Mouse (Mus musculus) left cerebral cortex, adult 6 months (tissue): Measurements from ENCODE around the gene Rprd2. TPM values are rescaled to one million over a fixed set of nuclear protein-coding genes. Genes with fewer than 3 reads are reported as not detected.

Source experiments
- long read RNA-seq, 2 experiments: library from polyadenylated mRNA; unstranded; transcript quantifications; one replicate each; pipeline ENCODE4 v2.0.0; 2019 to 2020
- polyA plus RNA-seq: library from polyadenylated mRNA; unstranded; fragments of <200 nt; fragmentation: Nextera tagmentation; gene quantifications from 2 replicates; pipeline ENCODE4 v1.2.3, GENCODE M21; 2021

Rprd2 gene
- 29.7 and 41.0 TPM in 2 replicates for polyA plus RNA-seq
- long read RNA-seq, experiment 1, transcript Rprd2-202 (9 exons, 3,298 nt) = major isoform, 18 of 47 reads
- long read RNA-seq, experiment 1, partial matches to known transcripts = 5 of 47 reads
- long read RNA-seq, experiment 1, other reads (novel, unspliced or antisense) = 24 of 47 reads
- long read RNA-seq, experiment 2, partial matches to known transcripts = 3 of 15 reads
- long read RNA-seq, experiment 2, other reads (novel, unspliced or antisense) = 9 of 15 reads

GRCm38 (mm10) chr3:95818571-95819288 is at the start of gene Rprd2:
Gene Rprd2 (minus strand): TSS chr3:95818863.

GRCm38 (mm10) chr3:95855502-95856089 is 36.9 kb upstream of the Rprd2 start, which contains the start of gene Prpf3:
Gene Prpf3 (minus strand): TSS chr3:95855885.

GRCm38 (mm10) chr3:95760106-95760505 is 58.6 kb downstream of the Rprd2 start, which contains the start of gene Tars2:
Gene Tars2 (minus strand): TSS chr3:95760206.

GRCm38 (mm10) chr3:95739353-95740104 is 79.1 kb downstream of the Rprd2 start, which contains the start of gene Ecm1:
Gene Ecm1 (minus strand): TSS chr3:95739569.

Other genes starting within 250 kb of the Rprd2 start
- 8.8 and 9.1 TPM in 2 replicates for gene Golph3l, start 229.9 kb downstream of the Rprd2 start, polyA plus RNA-seq
- 289 and 317 TPM in 2 replicates for gene Ensa, start 193.9 kb downstream of the Rprd2 start, polyA plus RNA-seq
- 5.6 and 7.1 TPM in 2 replicates for gene Mcl1, start 160.1 kb downstream of the Rprd2 start, polyA plus RNA-seq
- 2.8 and 4.0 TPM in 2 replicates for gene Adamtsl4, start 130.9 kb downstream of the Rprd2 start, polyA plus RNA-seq
- gene Ecm1, start 79.3 kb downstream of the Rprd2 start, polyA plus RNA-seq = 4.7 and 5.8 TPM in 2 replicates
- 23.7 and 29.0 TPM in 2 replicates for gene Tars2, start 58.7 kb downstream of the Rprd2 start, polyA plus RNA-seq
- gene Prpf3, start 37.0 kb upstream of the Rprd2 start, polyA plus RNA-seq = 9.0 and 9.1 TPM in 2 replicates
- 668 and 693 TPM in 2 replicates for gene Mrps21, start 52.7 kb upstream of the Rprd2 start, polyA plus RNA-seq
- gene Ciart, start 63.4 kb upstream of the Rprd2 start, polyA plus RNA-seq = 12.7 and 22.7 TPM in 2 replicates
- gene BC028528, start 73.1 kb upstream of the Rprd2 start, polyA plus RNA-seq = 10.3 and 13.7 TPM in 2 replicates
- 37.8 and 53.1 TPM in 2 replicates for gene Aph1a, start 75.1 kb upstream of the Rprd2 start, polyA plus RNA-seq
- 10.7 and 14.9 TPM in 2 replicates for gene Car14, start 85.8 kb upstream of the Rprd2 start, polyA plus RNA-seq
- gene Anp32e, start 110.4 kb upstream of the Rprd2 start, polyA plus RNA-seq = 11.8 and 13.7 TPM in 2 replicates
- 16.5 and 28.8 TPM in 2 replicates for gene Plekho1, start 177.1 kb upstream of the Rprd2 start, polyA plus RNA-seq
- gene Vps45, start 239.6 kb upstream of the Rprd2 start, polyA plus RNA-seq = 26.6 and 36.6 TPM in 2 replicates